Mouse (Mus musculus) embryonic fibroblast, embryonic 13.5 days (primary cell): ENCODE data around the gene Lrig3.

Experiments used
- CTCF ChIP-seq: IDR thresholded peaks from 2 replicates; pipeline ENCODE4 v1.5.1; 2011; ENCODE audit warnings: mild to moderate bottlenecking, control low read depth, low read length, moderate library complexity, borderline replicate concordance; ENCODE audit not compliant: insufficient read depth
- POLR2A ChIP-seq: IDR thresholded peaks from 2 replicates; pipeline ENCODE4 v1.6.1; 2011; ENCODE audit warnings: low read depth, mild to moderate bottlenecking, control low read depth, low read length, moderate library complexity

DNA sequence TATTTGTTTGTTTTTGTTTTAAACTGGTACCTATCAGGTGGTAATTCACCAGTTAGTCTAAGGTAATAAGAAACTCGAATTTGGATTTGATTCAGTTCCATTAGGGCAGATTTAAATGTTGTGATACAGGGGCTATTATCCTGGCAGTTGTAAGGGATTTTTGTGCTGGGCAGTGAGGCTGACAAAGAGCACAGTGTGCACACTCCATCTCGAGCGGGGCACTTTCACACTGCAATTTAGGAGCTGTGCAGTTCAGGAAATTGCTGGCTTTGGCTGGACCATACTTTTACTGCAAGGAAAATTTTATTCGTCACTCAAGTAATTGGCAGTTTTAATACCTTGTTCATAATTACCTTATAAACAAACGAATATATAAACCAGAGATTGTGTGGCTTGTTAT lies 24.4 kb downstream of the Lrig3 start:
- no peak for TF ChIP-seq CTCF
- TF ChIP-seq POLR2A: no peak
